Mouse (Mus musculus): ENCODE data around the gene Gm10715.
"Not testable (repeated sequence)": the region's sequence is repeated elsewhere in the genome, so short reads cannot be mapped to it uniquely, and the experiment has no call there.

DNA sequence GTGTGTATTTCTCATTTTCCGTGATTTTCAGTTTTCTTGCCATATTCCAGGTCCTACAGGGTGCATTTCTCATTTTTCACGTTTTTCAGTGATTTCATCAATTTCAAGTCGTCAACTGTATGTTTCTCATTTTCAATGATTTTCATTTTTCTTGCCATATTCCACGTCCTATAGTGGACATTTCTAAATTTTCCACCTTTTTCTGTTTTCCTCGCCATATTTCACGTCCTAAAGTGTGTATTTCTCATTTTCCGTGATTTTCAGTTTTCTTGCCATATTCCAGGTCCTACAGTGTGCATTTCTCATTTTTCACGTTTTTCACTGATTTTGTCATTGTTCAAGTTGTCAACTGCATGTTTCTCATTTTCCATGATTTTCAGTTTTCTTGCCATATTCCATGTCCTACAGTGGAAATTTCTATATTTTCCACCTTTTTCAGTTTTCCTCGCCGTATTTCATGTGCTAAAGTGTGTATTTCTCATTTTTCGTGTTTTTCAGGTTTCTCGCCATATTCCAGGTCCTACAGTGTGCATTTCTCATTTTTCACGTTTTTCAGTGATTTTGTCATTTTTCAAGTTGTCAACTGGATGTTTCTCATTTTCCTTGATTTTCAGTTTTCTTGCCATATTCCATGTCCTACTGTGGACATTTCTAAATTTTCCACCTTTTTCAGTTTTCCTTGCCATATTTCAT, 14.2 kb upstream of the Gm10715 start:
- TF ChIP-seq CTCF, EP300 (IDR thresholded peaks at IDR 0.05; ENCODE audit: low read depth): not testable (repeated sequence)

Measured in liver, postnatal 0 days (tissue).